In genomic region chr17:73156606-73157005, GRCm38 (mm10) we compare ENCODE assay signal across 19 mouse cellular contexts.
"Had no signal": no experiment of that assay in that cellular context is flagged by ENCODE, and none has a peak within 500 bp of the region (broad histone marks: within the 10 kb centered on the region; RNA-seq: fewer than 3 reads in every experiment).

No protein-coding gene starts in this region.

- DNase-seq: lung, adult 2 months; lung, postnatal 4 days; midbrain, embryonic 14.5 days; retina, postnatal 1 day; right cerebral cortex, adult 18-20 months; right cerebral cortex, postnatal 25 days; right cerebral cortex, postnatal 4 days; spleen, adult 18-20 months; thymus, adult 18-20 months; thymus, postnatal 14 days; thymus, postnatal 36 days had no signal

- ATAC-seq: lung, postnatal 0 days; midbrain, embryonic 16.5 days had no signal

- H3K27me3 ChIP-seq: lung, embryonic 15.5 days; midbrain, embryonic 12.5 days; neural tube, embryonic 13.5 days; neural tube, embryonic 15.5 days had no signal

- H3K4me2 ChIP-seq: lung, embryonic 15.5 days; midbrain, embryonic 12.5 days; neural tube, embryonic 13.5 days; neural tube, embryonic 15.5 days had no signal

- H3K27ac ChIP-seq: lung, embryonic 15.5 days; midbrain, embryonic 10.5 days; midbrain, embryonic 12.5 days; neural tube, embryonic 13.5 days; neural tube, embryonic 15.5 days had no signal

- H3K9ac ChIP-seq: lung, embryonic 15.5 days; midbrain, embryonic 12.5 days; neural tube, embryonic 13.5 days; neural tube, embryonic 15.5 days had no signal

- H3K4me1 ChIP-seq: midbrain, embryonic 10.5 days; midbrain, embryonic 12.5 days; neural tube, embryonic 13.5 days; neural tube, embryonic 15.5 days had no signal

- H3K4me3 ChIP-seq: lung, embryonic 15.5 days; midbrain, embryonic 10.5 days; midbrain, embryonic 12.5 days; myocyte; neural tube, embryonic 13.5 days; neural tube, embryonic 15.5 days had no signal

- H3K36me3 ChIP-seq: lung, embryonic 15.5 days; midbrain, embryonic 10.5 days; midbrain, embryonic 12.5 days; neural tube, embryonic 13.5 days; neural tube, embryonic 15.5 days had no signal

- H3K9me3 ChIP-seq: lung, embryonic 15.5 days; midbrain, embryonic 10.5 days; midbrain, embryonic 12.5 days; neural tube, embryonic 13.5 days; neural tube, embryonic 15.5 days had no signal
